Mouse (Mus musculus) erythroblast, embryonic 14.5 days (primary cell): ENCODE data around the gene Tmem132c. TPM values are rescaled to one million over a fixed set of nuclear protein-coding genes. Genes with fewer than 3 reads are reported as not detected.

ENCODE experiments used
- H3K27me3 ChIP-seq: 2 replicates; pipeline ENCODE4 v1.6.1; 2012; ENCODE audit warnings: inconsistent platforms; ENCODE audit not compliant: control insufficient read depth
- H3K36me3 ChIP-seq: 2 replicates; pipeline ENCODE4 v1.6.1; 2012; ENCODE audit warnings: mild to moderate bottlenecking, inconsistent platforms; ENCODE audit not compliant: control insufficient read depth
- H3K4me1 ChIP-seq: 2 replicates; pipeline ENCODE4 v1.6.1; 2012; ENCODE audit warnings: inconsistent platforms; ENCODE audit not compliant: control insufficient read depth
- H3K4me3 ChIP-seq: replicated peaks from 2 replicates; pipeline ENCODE3; 2012; ENCODE audit warnings: moderate library complexity, mild to moderate bottlenecking, inconsistent platforms
- H3K9me3 ChIP-seq: 2 replicates; pipeline ENCODE4 v1.6.1; 2012; ENCODE audit warnings: low read length, inconsistent platforms, mixed read lengths; ENCODE audit not compliant: control insufficient read depth
- GATA1 ChIP-seq: IDR thresholded peaks from 2 replicates; pipeline ENCODE4 v1.6.1; 2012; ENCODE audit warnings: low read length, inconsistent platforms, mixed read lengths
- TAL1 ChIP-seq: IDR thresholded peaks from 3 replicates; pipeline ENCODE4 v1.6.1; 2012; ENCODE audit warnings: low read length, inconsistent platforms, mixed read lengths
- polyA plus RNA-seq: library from polyadenylated mRNA; stranded (reverse); fragments of >175 nt; gene quantifications from 2 replicates; pipeline ENCODE4 v1.2.3, GENCODE M21; 2012

Gene Tmem132c
- polyA plus RNA-seq, 1 experiment = not detected

DNA sequence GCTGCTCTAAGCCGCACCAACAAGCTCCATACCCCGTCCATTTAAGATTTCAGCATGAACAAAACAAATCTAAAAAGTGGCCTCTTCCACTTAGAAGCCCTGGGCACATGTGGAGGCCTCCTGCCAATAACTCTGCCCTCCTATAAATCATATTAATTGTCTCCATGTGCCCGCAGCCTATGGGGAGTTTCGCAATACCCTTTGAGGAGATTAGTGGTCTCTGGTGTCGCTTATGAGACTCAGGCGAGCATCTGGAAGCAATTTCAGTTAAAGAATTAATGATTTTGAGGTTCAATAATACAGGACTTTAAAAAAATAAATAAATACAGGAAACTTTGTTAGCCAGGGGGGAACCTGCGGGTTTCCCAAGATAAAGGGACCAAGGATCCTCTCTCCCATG, 1.9 kb upstream of the Tmem132c start:
- Histone ChIP-seq H3K9me3 (peaks cover 8% of the 10 kb centered on the region), H3K36me3 (no peaks in the 10 kb centered on the region), H3K27me3 (peaks cover 44% of the 10 kb centered on the region), H3K4me3 (no peak overlapping the region), H3K4me1 (no peaks in the 10 kb centered on the region)
- no peak for TF ChIP-seq TAL1
- TF ChIP-seq GATA1 = no peak

DNA sequence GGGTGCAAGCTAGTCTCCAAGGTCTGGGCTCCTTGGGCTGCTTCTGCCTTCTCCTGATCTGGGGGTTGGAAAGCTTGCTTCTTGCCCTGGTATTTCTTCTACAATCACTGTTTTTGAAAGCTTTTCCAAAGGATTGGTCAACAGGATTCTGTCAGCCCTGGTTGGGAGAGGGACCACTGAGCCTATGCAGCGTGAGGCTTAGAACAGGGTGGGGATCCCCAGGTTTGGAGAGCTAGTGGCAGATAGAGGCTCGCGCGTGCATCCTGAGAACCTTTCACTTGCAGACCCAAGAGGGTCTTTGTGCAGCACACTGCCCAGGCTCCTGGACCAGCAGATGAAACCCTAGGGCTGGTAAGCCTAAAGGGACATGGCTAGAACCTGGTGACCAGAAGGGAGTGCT, 962 bp upstream of the Tmem132c start:
- Histone ChIP-seq H3K4me3 (no peak overlapping the region), H3K9me3 (peaks cover 8% of the 10 kb centered on the region), H3K36me3 (no peaks in the 10 kb centered on the region), H3K4me1 (no peaks in the 10 kb centered on the region), H3K27me3 (peaks cover 44% of the 10 kb centered on the region)
- TF ChIP-seq GATA1 = no peak
- no peak for TF ChIP-seq TAL1

DNA sequence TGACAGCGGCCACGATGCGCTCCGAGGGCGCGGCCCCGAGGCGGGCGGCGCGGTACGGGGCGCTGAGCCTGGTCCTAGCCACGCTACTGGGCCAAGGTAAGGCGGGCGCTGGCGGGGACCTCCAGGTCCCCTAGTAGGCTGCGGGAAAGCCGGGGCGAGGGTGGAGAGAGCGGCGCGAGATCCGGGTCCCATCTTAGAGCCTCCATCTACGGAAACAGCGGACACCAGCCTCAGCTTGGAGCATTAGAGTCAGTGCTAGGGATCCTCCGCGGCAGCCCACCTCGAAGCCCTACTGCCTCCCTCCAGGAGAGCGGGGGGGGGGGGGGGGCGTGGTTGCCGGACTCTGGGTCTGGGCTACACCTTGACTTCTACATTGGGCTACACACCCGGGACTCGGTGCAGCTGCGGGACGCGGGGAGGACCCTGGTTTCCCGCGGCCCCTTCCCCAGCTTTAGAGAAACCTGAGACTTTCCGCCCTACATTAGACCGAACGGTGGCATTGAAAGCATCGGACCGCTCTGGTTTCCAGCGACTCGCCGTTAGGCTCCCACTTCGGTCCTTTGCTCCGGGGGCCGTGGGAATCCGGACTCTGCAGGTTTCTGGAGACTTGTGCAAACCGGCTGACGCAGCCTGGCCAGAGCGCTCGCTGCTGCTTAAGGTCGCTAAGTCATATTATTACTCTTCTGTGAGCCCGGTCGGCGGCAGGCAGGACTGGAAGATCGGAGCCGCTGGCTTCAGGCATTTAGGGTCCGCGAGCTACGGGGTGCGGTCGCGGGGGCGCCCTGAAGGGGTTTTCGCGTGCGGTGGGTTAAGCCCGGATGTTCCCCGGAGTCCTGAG, 536 bp downstream of the Tmem132c start:
- Histone ChIP-seq H3K36me3 (no peaks in the 10 kb centered on the region), H3K4me1 (no peaks in the 10 kb centered on the region), H3K4me3 (no peak overlapping the region), H3K9me3 (peaks cover 8% of the 10 kb centered on the region), H3K27me3 (peaks cover 44% of the 10 kb centered on the region)
- TF ChIP-seq TAL1 (no peak), GATA1 (no peak)

DNA sequence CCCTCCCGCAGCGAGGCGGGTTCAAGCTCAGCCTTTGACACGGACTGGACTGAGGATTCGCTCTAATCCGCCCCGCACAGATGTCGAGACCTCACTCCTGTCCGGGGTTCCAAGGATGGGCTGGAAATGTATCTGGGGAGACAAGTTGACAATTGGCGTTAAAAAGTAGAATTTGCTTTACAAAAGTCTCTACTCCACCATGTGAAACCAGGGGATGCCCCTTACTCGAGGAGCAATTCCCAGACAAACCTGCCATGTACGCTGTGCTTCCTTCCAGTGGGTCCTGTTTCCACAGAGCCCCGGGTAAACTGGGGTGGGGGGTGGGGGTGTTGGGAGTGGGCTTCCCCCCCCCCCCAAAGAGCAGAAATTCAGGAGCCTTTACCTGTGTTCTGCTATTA, 1.2 kb downstream of the Tmem132c start:
- Histone ChIP-seq H3K4me3 (no peak overlapping the region), H3K27me3 (peaks cover 44% of the 10 kb centered on the region), H3K9me3 (peaks cover 10% of the 10 kb centered on the region), H3K36me3 (no peaks in the 10 kb centered on the region), H3K4me1 (no peaks in the 10 kb centered on the region)
- TF ChIP-seq TAL1 (no peak), GATA1 (no peak)

DNA sequence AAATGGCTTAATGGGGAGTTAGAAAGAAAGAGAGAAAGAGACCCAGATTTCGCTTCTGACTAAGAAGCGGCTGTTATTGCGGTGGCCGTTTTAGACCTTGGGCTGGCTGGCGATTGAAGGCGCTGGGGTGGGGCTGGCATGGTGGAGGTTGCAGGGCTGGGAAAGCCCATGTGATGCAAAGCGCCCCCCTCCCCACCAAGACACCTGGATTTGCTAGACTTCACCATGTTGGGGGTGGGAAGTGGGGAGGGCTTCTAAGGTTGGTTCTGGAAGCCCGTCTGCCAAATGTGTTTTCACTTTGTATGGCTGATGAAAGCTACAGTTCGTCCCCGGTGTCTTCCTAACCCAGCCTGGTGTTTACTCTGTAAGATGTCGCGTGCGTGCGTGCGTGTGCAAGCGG, 1.6 kb downstream of the Tmem132c start:
- Histone ChIP-seq H3K27me3 (peaks cover 44% of the 10 kb centered on the region), H3K9me3 (peaks cover 10% of the 10 kb centered on the region), H3K4me1 (no peaks in the 10 kb centered on the region), H3K4me3 (no peak overlapping the region), H3K36me3 (no peaks in the 10 kb centered on the region)
- TF ChIP-seq GATA1 (no peak), TAL1 (no peak)

DNA sequence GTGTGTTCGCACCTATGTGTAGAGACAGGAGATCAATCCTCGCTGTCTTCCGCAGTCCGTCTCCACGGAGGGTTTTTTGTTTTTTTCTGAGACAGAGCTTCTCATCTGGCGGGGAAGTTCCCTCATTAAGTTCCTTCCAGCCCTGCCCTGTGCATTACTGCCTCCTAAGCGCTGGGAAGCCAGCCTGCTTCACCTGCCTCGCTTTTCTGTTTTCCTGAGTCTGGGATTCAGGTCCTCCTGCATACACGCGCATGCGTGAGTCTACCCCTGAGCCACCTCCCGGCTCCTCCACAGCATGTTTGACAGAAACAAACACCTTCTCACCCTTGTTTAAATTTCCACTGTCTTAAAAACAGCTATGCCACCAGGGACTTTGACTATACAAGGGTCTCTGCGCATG, 2.0 kb downstream of the Tmem132c start:
- no peak overlapping the region for H3K4me3 ChIP-seq
- peaks cover 44% of the 10 kb centered on the region for H3K27me3 ChIP-seq
- H3K9me3 ChIP-seq = peaks cover 10% of the 10 kb centered on the region

DNA sequence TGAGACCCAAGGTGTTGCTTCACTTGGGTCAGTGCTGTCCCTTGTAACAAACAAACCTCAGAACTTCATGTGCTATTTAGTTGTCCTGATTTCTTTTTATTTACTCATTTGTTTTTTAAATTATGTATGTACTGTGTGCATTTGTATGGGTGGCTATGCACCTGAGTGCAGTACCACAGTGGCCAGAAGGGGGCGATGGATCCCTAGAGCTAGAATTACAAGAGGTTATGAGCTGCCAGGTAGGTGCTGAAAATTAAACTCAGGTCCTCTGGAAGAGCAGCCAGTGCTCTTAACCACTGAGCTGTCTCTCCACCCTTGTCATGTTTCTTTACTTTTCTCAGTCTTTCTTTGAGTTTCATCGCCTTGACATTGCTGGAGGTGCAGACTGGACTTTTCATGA, 11.7 kb downstream of the Tmem132c start:
- Histone ChIP-seq H3K27me3 (no peaks in the 10 kb centered on the region), H3K9me3 (peaks cover 40% of the 10 kb centered on the region), H3K4me3 (no peak overlapping the region), H3K4me1 (no peaks in the 10 kb centered on the region), H3K36me3 (no peaks in the 10 kb centered on the region)
- TF ChIP-seq TAL1 = no peak
- TF ChIP-seq GATA1 = no peak

More for the DNA sequence above, 2.0 kb downstream of the Tmem132c start:
- no peaks in the 10 kb centered on the region for H3K4me1 ChIP-seq
- TF ChIP-seq GATA1 (no peak), TAL1 (no peak)
- no peaks in the 10 kb centered on the region for H3K36me3 ChIP-seq

DNA sequence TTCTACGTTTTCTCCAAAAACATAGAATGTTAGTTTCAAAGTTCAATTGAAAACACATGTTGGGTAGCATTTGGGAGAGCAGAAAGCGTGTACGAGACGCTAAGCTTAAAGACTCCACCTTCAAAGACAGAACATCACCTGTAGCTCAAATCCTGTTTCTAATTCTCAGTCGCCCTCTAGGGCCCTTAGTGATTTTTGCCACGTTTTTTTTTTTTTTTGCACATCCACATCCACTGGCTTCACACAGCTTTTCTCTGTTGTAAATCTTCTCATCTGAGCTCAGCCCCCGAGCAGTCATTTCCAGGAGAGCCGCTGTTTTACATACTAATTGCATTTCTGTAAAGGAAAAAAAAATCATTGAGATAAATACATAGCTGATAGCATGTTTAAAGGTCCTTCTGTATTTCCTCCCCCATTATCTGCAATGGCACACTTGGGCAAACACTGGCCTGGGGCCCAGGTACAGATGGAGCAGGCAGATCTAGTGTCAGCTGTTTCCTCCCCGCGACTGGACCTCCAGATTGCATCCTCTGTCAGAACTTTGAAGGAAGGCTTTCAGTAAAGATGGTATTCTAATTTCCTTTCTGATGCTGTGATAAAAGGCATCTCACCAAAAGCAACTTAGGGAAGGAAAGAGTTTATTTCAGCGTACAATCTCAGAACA, 15.5 kb downstream of the Tmem132c start:
- H3K36me3 ChIP-seq = no peaks in the 10 kb centered on the region
- H3K4me3 ChIP-seq = no peak overlapping the region
- no peaks in the 10 kb centered on the region for H3K4me1 ChIP-seq
- TF ChIP-seq TAL1 (no peak), GATA1 (no peak)
- no peaks in the 10 kb centered on the region for H3K27me3 ChIP-seq
- peaks cover 38% of the 10 kb centered on the region for H3K9me3 ChIP-seq

DNA sequence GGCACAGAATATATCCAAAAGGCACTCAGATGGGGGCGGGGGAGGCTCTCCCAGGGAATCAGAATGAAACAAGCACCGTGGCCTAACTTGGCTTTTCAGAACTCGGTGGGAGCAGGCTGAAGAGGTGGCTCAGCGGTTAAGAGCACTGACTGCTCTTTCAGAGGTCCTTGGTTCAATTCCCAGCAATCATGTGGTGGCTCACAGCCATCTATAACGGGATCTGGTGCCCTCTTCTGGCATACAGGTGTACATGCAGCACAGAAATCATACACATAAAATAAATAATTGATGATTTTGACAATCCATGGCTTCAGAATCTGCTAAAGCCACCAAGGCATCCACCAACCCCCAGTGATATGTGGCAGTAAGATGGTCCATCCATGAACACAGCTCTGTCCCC, 20.5 kb downstream of the Tmem132c start:
- H3K27me3 ChIP-seq = no peaks in the 10 kb centered on the region
- no peaks in the 10 kb centered on the region for H3K4me1 ChIP-seq
- H3K4me3 ChIP-seq = no peak overlapping the region
- H3K9me3 ChIP-seq = peaks cover 45% of the 10 kb centered on the region
- no peaks in the 10 kb centered on the region for H3K36me3 ChIP-seq
- TF ChIP-seq GATA1 (no peak), TAL1 (no peak)
